Mouse (Mus musculus) bone marrow, adult 2 months (tissue): ENCODE results near the gene Ivns1abp. TPM values are rescaled to one million over a fixed set of nuclear protein-coding genes. Genes with fewer than 3 reads are reported as not detected.

Source experiments
- H3K27ac ChIP-seq: fragments of 200-500 bp; 2 replicates; pipeline ENCODE4 v1.5.1; 2012; ENCODE audit warnings: low read depth, mild to moderate bottlenecking, control low read depth, inconsistent platforms, low read length; ENCODE audit not compliant: control insufficient read depth, poor library complexity, insufficient read depth
- H3K4me1 ChIP-seq: fragments of 200-500 bp; 2 replicates; pipeline ENCODE4 v1.6.1; 2011; ENCODE audit warnings: low read length; ENCODE audit not compliant: control insufficient read depth, insufficient read depth
- H3K4me3 ChIP-seq: fragments of 200-500 bp; replicated peaks from 2 replicates; pipeline ENCODE3; 2011; ENCODE audit warnings: mild to moderate bottlenecking, low read depth, low read length, control low read depth; ENCODE audit not compliant: control insufficient read depth
- CTCF ChIP-seq: fragments of 200-500 bp; IDR thresholded peaks from 2 replicates; pipeline ENCODE4 v1.5.1; 2011; ENCODE audit warnings: low read length, control low read depth; ENCODE audit not compliant: control insufficient read depth, insufficient read depth
- POLR2A ChIP-seq: fragments of 200-500 bp; IDR thresholded peaks from 2 replicates; pipeline ENCODE4 v1.6.1; 2011; ENCODE audit warnings: low read depth, mild to moderate bottlenecking, control low read depth, low read length, borderline replicate concordance; ENCODE audit not compliant: control insufficient read depth
- WGBS: fragments of 180-500 bp; shearing (Covaris S2); methylation state at CpG from one replicate; pipeline ENCODE4 v1.1.7; 2018; 5-methylcytosine and 5-hydroxymethylcytosine counted together
- polyA plus RNA-seq: library from polyadenylated mRNA; stranded (reverse); fragments of >200 nt; gene quantifications from 2 replicates; pipeline ENCODE4 v1.2.4, GENCODE M21; 2011; ENCODE audit warnings: low replicate concordance; ENCODE audit not compliant: missing spikeins, insufficient read depth, insufficient read length

Ivns1abp gene
- polyA plus RNA-seq, 1 experiment = 69.0 TPM

GRCm38 (mm10) chr1:151367721-151368324 lies 23.5 kb downstream of the Ivns1abp start:
- no peak overlapping the region for H3K4me3 ChIP-seq
- TF ChIP-seq POLR2A = no peak
- TF ChIP-seq CTCF = no peak
- peaks cover 1% of the 10 kb centered on the region; the same call in 1 of the 2 replicates for H3K4me1 ChIP-seq
- no peak overlapping the region for H3K27ac ChIP-seq
- WGBS = 87% methylated on average over 5 of the region's 5 CpGs

- H3K27ac ChIP-seq = no peak overlapping the region
- 99% methylated on average over 3 of the region's 3 CpGs for WGBS
- peaks cover 1% of the 10 kb centered on the region; the same call in 1 of the 2 replicates for H3K4me1 ChIP-seq
- H3K4me3 ChIP-seq = no peak overlapping the region
- TF ChIP-seq POLR2A = no peak
- no peak for TF ChIP-seq CTCF
These were observed 24.2 kb downstream of the Ivns1abp start for GRCm38 (mm10) chr1:151368444-151368843.

- Histone ChIP-seq H3K27ac (no peak overlapping the region), H3K4me3 (no peak overlapping the region), H3K4me1 (peaks cover 1% of the 10 kb centered on the region; the same call in 1 of the 2 replicates)
- WGBS = 73% methylated on average over 3 of the region's 3 CpGs
- no peak for TF ChIP-seq POLR2A
- TF ChIP-seq CTCF = no peak
These were observed 26.3 kb downstream of the Ivns1abp start for GRCm38 (mm10) chr1:151370573-151370972.

GRCm38 (mm10) chr1:151371543-151371942 lies 27.3 kb downstream of the Ivns1abp start:
- Histone ChIP-seq H3K4me1 (peaks cover 1% of the 10 kb centered on the region; the same call in 1 of the 2 replicates), H3K27ac (no peak overlapping the region), H3K4me3 (no peak overlapping the region)
- WGBS = 90% methylated on average over 5 of the region's 5 CpGs
- TF ChIP-seq POLR2A (no peak), CTCF (no peak)

GRCm38 (mm10) chr1:151372823-151373222 lies 28.5 kb downstream of the Ivns1abp start:
- WGBS = 88% methylated on average over 1 of the region's 1 CpGs
- TF ChIP-seq CTCF = no peak
- no peak for TF ChIP-seq POLR2A
- H3K27ac ChIP-seq = no peak overlapping the region
- H3K4me3 ChIP-seq = no peak overlapping the region
- H3K4me1 ChIP-seq = peaks cover 1% of the 10 kb centered on the region; the same call in 1 of the 2 replicates

- TF ChIP-seq POLR2A (no peak), CTCF (no peak)
- no peak overlapping the region for H3K27ac ChIP-seq
- H3K4me3 ChIP-seq = no peak overlapping the region
- H3K4me1 ChIP-seq = no peaks in the 10 kb centered on the region
- WGBS = 88% methylated on average over 3 of the region's 3 CpGs
These were observed 33.1 kb downstream of the Ivns1abp start for GRCm38 (mm10) chr1:151377353-151377752.

- Histone ChIP-seq H3K4me1 (no peaks in the 10 kb centered on the region), H3K27ac (no peak overlapping the region), H3K4me3 (no peak overlapping the region)
- TF ChIP-seq POLR2A (no peak), CTCF (peak; percentile 34; the same call in 1 of the 2 replicates)
- 87% methylated on average over 1 of the region's 1 CpGs for WGBS
These were observed 45.8 kb downstream of the Ivns1abp start for GRCm38 (mm10) chr1:151390029-151390428.

- TF ChIP-seq POLR2A = no peak
- no peak for TF ChIP-seq CTCF
- H3K4me3 ChIP-seq = no peak overlapping the region
- H3K27ac ChIP-seq = no peak overlapping the region
- WGBS = 93% methylated on average over 3 of the region's 3 CpGs
- no peaks in the 10 kb centered on the region for H3K4me1 ChIP-seq
These were observed 65.5 kb downstream of the Ivns1abp start for GRCm38 (mm10) chr1:151409827-151410226.

Other genes with a start within 250 kb of the Ivns1abp start
- not detected in 2 replicates for gene Gm47985, start 161.9 kb upstream of the Ivns1abp start, polyA plus RNA-seq
- gene Gm8947, start 152.1 kb upstream of the Ivns1abp start, polyA plus RNA-seq = not detected in 2 replicates
- gene Gm47995, start 146.0 kb upstream of the Ivns1abp start, polyA plus RNA-seq = not detected in 2 replicates
- gene 3110040M04Rik, start 140.4 kb upstream of the Ivns1abp start, polyA plus RNA-seq = not detected in 2 replicates
- gene Gm47996, start 134.3 kb upstream of the Ivns1abp start, polyA plus RNA-seq = not detected in 2 replicates
- 9.1 and 11.1 TPM in 2 replicates for gene Swt1, start 84.0 kb downstream of the Ivns1abp start, polyA plus RNA-seq
- gene Trmt1l, start 84.1 kb downstream of the Ivns1abp start, polyA plus RNA-seq = 12.9 and 25.7 TPM in 2 replicates
- 11.6 and 25.8 TPM in 2 replicates for gene Rnf2, start 156.5 kb downstream of the Ivns1abp start, polyA plus RNA-seq
- gene Fam129a, start 226.7 kb downstream of the Ivns1abp start, polyA plus RNA-seq = 9.5 and 16.9 TPM in 2 replicates